In genomic region chr17:73487792-73488191, GRCm38 (mm10) we compare ENCODE assay signal across 9 mouse cellular contexts.
DNase-seq lines count a peak whose midpoint lies in the region; ATAC-seq and TF ChIP-seq lines count a peak whose summit lies in the region.
"Had no signal": no experiment of that assay in that cellular context is flagged by ENCODE, and none has a peak within 500 bp of the region (broad histone marks: within the 10 kb centered on the region; RNA-seq: fewer than 3 reads in every experiment).

No protein-coding gene starts in this region.

- H3K36me3 ChIP-seq in forebrain, embryonic 16.5 days (ENCODE audit: control insufficient read depth, insufficient read depth), result no peaks in the 10 kb centered on the region

- no peaks in the 10 kb centered on the region for H3K27me3 ChIP-seq in forebrain, embryonic 16.5 days (replicated peaks; ENCODE audit: control insufficient read depth, insufficient read depth, low read length)

- H3K9ac ChIP-seq in forebrain, embryonic 16.5 days (replicated peaks; ENCODE audit: low read depth, low read length), result no peak overlapping the region

- H3K4me1 ChIP-seq in forebrain, embryonic 16.5 days (replicated peaks; ENCODE audit: control insufficient read depth, insufficient read depth, low read length), result peaks cover 8% of the 10 kb centered on the region

- TF ChIP-seq CTCF in left cerebral cortex, adult 2 months (IDR thresholded peaks at IDR 0.05), result no peak

- no peaks in the 10 kb centered on the region for H3K9me3 ChIP-seq in forebrain, embryonic 16.5 days (ENCODE audit: control insufficient read depth, low read length)

- H3K27ac ChIP-seq in left cerebral cortex, adult 2 months, result no peak overlapping the region
- H3K27ac ChIP-seq in forebrain, embryonic 16.5 days (ENCODE audit: low read length), result no peak overlapping the region
- H3K27ac ChIP-seq: layer of hippocampus, adult 2 months had no signal

- no peak overlapping the region for H3K4me3 ChIP-seq in left cerebral cortex, adult 2 months
- H3K4me3 ChIP-seq in forebrain, embryonic 16.5 days (replicated peaks; ENCODE audit: low read length), result no peak overlapping the region
- H3K4me3 ChIP-seq: layer of hippocampus, adult 2 months had no signal

- 14% methylated on average over 13 of the region's 13 CpGs for WGBS in forebrain, embryonic 16.5 days

- peak; percentile 24; the same call in 1 of the 2 replicates for ATAC-seq in forebrain, embryonic 16.5 days

- intact Hi-C loops in left cerebral cortex, postnatal 4 days (cut with DNase I), result no loop called here
- intact Hi-C loops in left cerebral cortex, adult 2 months (cut with DNase I), result no loop called here

- peak; percentile 17 for DNase-seq in left cerebral cortex, postnatal 4 days
- no peak for DNase-seq in left cerebral cortex, adult 2 months (ENCODE audit: extremely low spot score in 1 of 2, low spot score in 2 of 2)
- peak; percentile 2 to 23 for DNase-seq in adrenal gland, adult 18-20 months (ENCODE audit: low spot score in 2 of 2)
- DNase-seq in lung, postnatal 4 days, result peak; percentile 22 to 23
- peak; percentile 11 for DNase-seq in testis, postnatal 14 days (ENCODE audit: low spot score)
- DNase-seq in left cerebral cortex, adult 11 months (ENCODE audit: low spot score), result no peak
- no peak for DNase-seq in frontal cortex, postnatal 36 days (ENCODE audit: low spot score in 2 of 2)

- no peak overlapping the region for H3K4me2 ChIP-seq in forebrain, embryonic 16.5 days (ENCODE audit: low read length)

Comparison
In these comparisons a context has a peak if more than half of its experiments do, and no peak if none do; other contexts are left out.
1. DNase-seq: peak in left cerebral cortex, postnatal 4 days (single experiment), adrenal gland, adult 18-20 months (2 of 2), lung, postnatal 4 days (2 of 2) and testis, postnatal 14 days (single experiment); none in left cerebral cortex, adult 2 months (0 of 2), left cerebral cortex, adult 11 months (single experiment) and frontal cortex, postnatal 36 days (0 of 2).